Mouse (Mus musculus): Measurements from ENCODE around the gene Mreg. TPM values are rescaled to one million over a fixed set of nuclear protein-coding genes. Genes with fewer than 3 reads are reported as not detected.

The Mreg gene
- polyA plus RNA-seq, 1 experiment from 2014 or later, result 2.8 TPM

- 74% methylated on average over 4 of the region's 4 CpGs for WGBS
- no peak for ATAC-seq (ENCODE audit: insufficient number of reproducible peaks, insufficient read depth, low FRiP score, low TSS enrichment, low read depth)
- H3K4me1 ChIP-seq (replicated peaks), result no peaks in the 10 kb centered on the region
- H3K9ac ChIP-seq (replicated peaks), result no peak overlapping the region
- no peak overlapping the region for H3K4me2 ChIP-seq
- no peaks in the 10 kb centered on the region for H3K27me3 ChIP-seq
- no peak overlapping the region for H3K27ac ChIP-seq
- no peak overlapping the region for H3K4me3 ChIP-seq (replicated peaks)
- no peaks in the 10 kb centered on the region for H3K9me3 ChIP-seq
- no peaks in the 10 kb centered on the region for H3K36me3 ChIP-seq
Observed at GRCm38 (mm10) chr1:72119981-72120380, 92.1 kb downstream of the Mreg start.

DNA sequence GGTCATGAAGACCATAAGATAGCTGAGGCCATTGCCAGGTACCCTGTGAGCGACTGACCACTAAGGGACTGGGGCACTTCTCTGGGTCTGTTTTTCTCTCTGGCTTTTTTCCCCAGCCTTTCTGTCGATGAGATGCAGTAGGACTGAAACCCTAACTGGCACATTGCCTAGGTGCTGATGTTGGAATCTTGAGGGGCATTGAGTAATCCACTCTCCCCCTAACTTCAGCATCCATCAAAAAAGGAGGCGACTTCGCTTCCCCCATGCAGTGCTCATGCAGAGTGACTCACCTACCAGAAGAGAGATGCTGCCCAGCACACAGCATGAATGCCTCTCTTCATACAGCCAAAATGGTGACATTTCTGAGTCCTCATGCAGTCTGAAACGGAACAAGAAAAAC lies 97.9 kb downstream of the Mreg start:
- no peak for ATAC-seq (ENCODE audit: insufficient number of reproducible peaks, insufficient read depth, low FRiP score, low TSS enrichment, low read depth)
- Histone ChIP-seq H3K9me3 (no peaks in the 10 kb centered on the region), H3K27me3 (no peaks in the 10 kb centered on the region), H3K4me1 (replicated peaks) (peaks cover under 1% of the 10 kb centered on the region; the same call in 1 of the 2 replicates), H3K9ac (replicated peaks) (no peak overlapping the region), H3K4me3 (replicated peaks) (no peak overlapping the region), H3K36me3 (no peaks in the 10 kb centered on the region), H3K27ac (no peak overlapping the region), H3K4me2 (no peak overlapping the region)
- 76% methylated on average over 5 of the region's 5 CpGs for WGBS

Other genes with a start within 250 kb of the Mreg start
- gene Pecr, start 72.0 kb upstream of the Mreg start, polyA plus RNA-seq (2016; fragmentation: Nextera tagmentation; extraction: Ambion mirVana), result 30.1 and 31.4 TPM in 2 replicates
- 5.5 and 6.3 TPM in 2 replicates for gene Tmem169, start 72.1 kb upstream of the Mreg start, polyA plus RNA-seq (2016; fragmentation: Nextera tagmentation; extraction: Ambion mirVana)
- 66.1 and 68.2 TPM in 2 replicates for gene Xrcc5, start 95.1 kb upstream of the Mreg start, polyA plus RNA-seq (2016; fragmentation: Nextera tagmentation; extraction: Ambion mirVana)

Data from limb, embryonic 12.5 days (tissue).